Mouse (Mus musculus) testis, adult 2 months (tissue): ENCODE results near the gene Atxn3.

Experiments
- CTCF ChIP-seq: fragments of 200-500 bp; IDR thresholded peaks from 2 replicates; pipeline ENCODE4 v1.5.1; 2012; ENCODE audit warnings: low read depth, mild to moderate bottlenecking, inconsistent platforms, low read length, moderate library complexity; ENCODE audit not compliant: control insufficient read depth, insufficient read depth, insufficient replicate concordance
- POLR2A ChIP-seq: fragments of 200-500 bp; IDR thresholded peaks from 2 replicates; pipeline ENCODE4 v1.6.1; 2012; ENCODE audit warnings: low read depth, mild to moderate bottlenecking, inconsistent platforms, low read length, moderate library complexity; ENCODE audit not compliant: control insufficient read depth

DNA sequence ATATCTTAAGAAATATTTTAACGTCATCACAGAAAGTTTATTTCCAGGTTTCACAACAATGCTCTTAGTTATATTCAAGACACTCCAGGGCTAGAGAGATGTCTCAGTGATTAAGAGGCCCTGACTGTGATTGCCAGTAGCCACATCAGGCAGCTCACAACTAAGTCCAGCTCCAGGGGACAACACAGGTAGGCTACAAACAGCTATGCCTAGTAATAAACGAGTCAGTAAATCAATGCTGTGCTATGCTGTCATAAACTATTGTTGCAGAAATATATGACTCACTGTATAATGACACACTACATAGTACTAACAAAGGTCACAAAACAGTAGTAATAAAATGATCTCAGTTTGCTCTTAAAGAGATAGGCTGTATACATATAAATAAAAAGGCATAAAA is 81.7 kb downstream of the Atxn3 start:
- no peak for TF ChIP-seq POLR2A
- TF ChIP-seq CTCF, result no peak
